Mouse (Mus musculus) forebrain, postnatal 0 days (tissue): ENCODE measurements at regions not wholly inside any gene's neighbourhood (a gene's known extent, or its start where the extent isn't known, plus 50 kb on each side); places are given as distances from the start of the nearest gene placed in this dataset.
"Not testable (repeated sequence)": the region's sequence is repeated elsewhere in the genome, so short reads cannot be mapped to it uniquely, and the experiment has no call there.

Experiments used
- ATAC-seq: fragments of 200-750 bp; cut with Nextera tagmentation; 2 replicates; pipeline ENCODE4 v1.8.0; 2017; ENCODE audit warnings: mild to moderate bottlenecking, moderate library complexity
- DNase-seq: peaks from one replicate; pipeline ENCODE4 v3.0.0-alpha.2; 2015
- H3K27ac ChIP-seq: fragments of 300-500 bp; sonication (generic); 2 replicates; pipeline ENCODE4 v1.5.1; 2014; ENCODE audit warnings: low read depth, mild to moderate bottlenecking, antibody characterized with exemption, low read length, moderate library complexity, mixed read lengths
- H3K27me3 ChIP-seq: fragments of 300-500 bp; sonication (generic); 2 replicates; pipeline ENCODE4 v1.6.1; 2014; ENCODE audit warnings: mild to moderate bottlenecking, low read length, mixed read lengths; ENCODE audit not compliant: insufficient read depth
- H3K36me3 ChIP-seq: fragments of 300-500 bp; sonication (generic); 2 replicates; pipeline ENCODE4 v1.6.1; 2014; ENCODE audit warnings: mild to moderate bottlenecking, moderate library complexity; ENCODE audit not compliant: insufficient read depth
- H3K4me1 ChIP-seq: fragments of 300-500 bp; sonication (generic); 2 replicates; pipeline ENCODE4 v1.6.1; 2014; ENCODE audit warnings: antibody characterized with exemption; ENCODE audit not compliant: insufficient read depth
- H3K4me2 ChIP-seq: fragments of 300-500 bp; sonication (generic); 2 replicates; pipeline ENCODE4 v1.6.1; 2014; ENCODE audit warnings: low read depth, mild to moderate bottlenecking, moderate library complexity
- H3K4me3 ChIP-seq: fragments of 300-500 bp; sonication (generic); 2 replicates; pipeline ENCODE4 v1.5.1; 2014; ENCODE audit warnings: low read depth, low read length, mixed read lengths
- H3K9ac ChIP-seq: fragments of 300-500 bp; sonication (generic); 2 replicates; pipeline ENCODE4 v1.6.1; 2014; ENCODE audit warnings: mild to moderate bottlenecking
- H3K9me3 ChIP-seq: fragments of 300-500 bp; sonication (generic); 2 replicates; pipeline ENCODE4 v1.6.1; 2016; ENCODE audit warnings: low read length
- CTCF ChIP-seq: sonication (generic); IDR thresholded peaks from 2 replicates; pipeline ENCODE4 v1.5.1; 2016; ENCODE audit warnings: antibody characterized with exemption, control low read depth, low read depth
- WGBS: fragments of 180-500 bp; shearing (Covaris S2); extraction: QIAGEN DNeasy Blood & Tissue Kit; methylation state at CpG from one replicate; pipeline ENCODE4 v1.1.7; 2014; 5-methylcytosine and 5-hydroxymethylcytosine counted together

DNA sequence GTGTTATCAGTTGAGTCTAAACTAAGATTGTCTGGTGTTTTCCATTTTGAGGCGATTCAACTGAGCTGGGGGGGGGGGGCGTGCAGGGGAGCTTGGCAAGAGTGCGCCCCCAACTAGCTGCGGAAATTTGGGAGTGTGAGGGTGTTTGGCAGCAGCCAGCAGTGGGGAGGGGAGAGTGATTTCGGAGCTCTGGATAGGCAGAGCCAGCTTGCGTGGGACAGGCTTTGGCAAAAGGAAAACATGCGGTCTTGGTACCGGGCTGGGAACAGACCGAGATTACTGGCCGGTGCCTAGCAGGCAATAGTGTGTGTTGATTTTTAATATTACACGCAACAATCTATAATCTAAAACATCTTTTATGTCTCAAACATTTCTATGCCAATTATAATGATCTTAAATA, 199.4 kb upstream of the Cdk6 start:
- WGBS, result 69% methylated on average over 11 of the region's 11 CpGs
- H3K9me3 ChIP-seq, H3K4me3 ChIP-seq, H3K9ac ChIP-seq, H3K27me3 ChIP-seq, H3K4me2 ChIP-seq, H3K4me1 ChIP-seq, DNase-seq, H3K27ac ChIP-seq, H3K36me3 ChIP-seq: not testable (repeated sequence)
- ATAC-seq, result peak; percentile 54; the same call in 1 of the 2 replicates

DNA sequence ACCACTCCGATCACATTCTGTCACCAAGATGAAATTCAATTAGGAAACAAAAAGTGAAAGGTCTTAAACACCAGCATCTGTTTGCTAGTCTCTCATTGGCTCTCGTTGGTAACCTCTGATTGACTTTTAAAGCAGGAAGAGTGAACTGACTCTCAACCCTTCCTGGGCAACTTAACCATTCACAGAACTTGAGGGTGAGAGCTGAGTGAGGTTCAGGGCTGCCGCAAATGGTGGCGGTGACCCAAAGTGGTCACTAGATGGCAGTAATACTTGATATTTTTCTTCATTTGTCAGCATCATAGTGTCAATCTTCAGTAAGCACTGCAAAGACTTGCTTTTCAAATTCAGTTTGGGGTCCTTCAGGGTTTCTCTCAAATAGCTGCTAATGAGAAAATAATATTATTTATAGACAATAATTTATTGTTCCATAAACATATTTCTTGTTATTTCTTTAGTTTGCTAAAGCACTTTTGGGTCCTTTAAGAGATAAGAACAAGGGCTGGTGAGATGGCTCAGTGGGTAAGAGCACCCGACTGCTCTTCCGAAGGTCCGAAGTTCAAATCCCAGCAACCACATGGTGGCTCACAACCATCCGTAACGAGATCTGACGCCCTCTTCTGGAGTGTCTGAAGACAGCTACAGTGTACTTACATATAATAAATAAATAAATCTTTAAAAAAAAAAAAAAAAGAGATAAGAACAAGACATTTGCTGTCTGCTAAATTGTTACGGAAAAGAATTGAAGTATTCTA, 194.6 kb upstream of the Cdk6 start:
- DNase-seq (peak; percentile 63), ATAC-seq (peak; percentile 85)
- H3K9me3 ChIP-seq, H3K4me2 ChIP-seq, H3K4me1 ChIP-seq, H3K27ac ChIP-seq, H3K9ac ChIP-seq, H3K4me3 ChIP-seq, H3K36me3 ChIP-seq, H3K27me3 ChIP-seq: not testable (repeated sequence)
- 46% methylated on average over 8 of the region's 11 CpGs for WGBS
- TF ChIP-seq CTCF, result peak; percentile 48

DNA sequence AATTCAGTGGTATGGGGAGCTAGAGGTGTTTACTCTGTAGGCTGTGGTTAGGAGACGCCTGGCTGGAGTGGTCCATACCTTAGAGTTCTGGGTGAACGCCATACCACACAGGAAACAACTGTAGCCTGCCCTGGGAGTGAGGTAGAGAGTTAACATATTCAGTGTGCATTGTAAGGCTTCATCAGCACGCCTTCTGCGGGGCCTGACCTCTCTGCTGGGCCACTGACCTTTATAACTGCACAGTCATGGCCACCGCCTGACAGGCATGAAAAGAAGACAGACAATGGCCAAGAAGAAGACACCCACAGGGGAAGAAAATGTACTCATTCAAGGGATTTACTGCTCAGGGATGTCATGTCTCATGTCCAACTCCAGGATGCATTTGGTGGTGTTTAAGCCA, 191.4 kb upstream of the Cdk6 start:
- DNase-seq, H3K4me1 ChIP-seq, H3K4me3 ChIP-seq, H3K27ac ChIP-seq, ATAC-seq, H3K9me3 ChIP-seq, H3K27me3 ChIP-seq, H3K9ac ChIP-seq, H3K36me3 ChIP-seq, H3K4me2 ChIP-seq: not testable (repeated sequence)
- WGBS, result 60% methylated on average over 5 of the region's 5 CpGs

DNA sequence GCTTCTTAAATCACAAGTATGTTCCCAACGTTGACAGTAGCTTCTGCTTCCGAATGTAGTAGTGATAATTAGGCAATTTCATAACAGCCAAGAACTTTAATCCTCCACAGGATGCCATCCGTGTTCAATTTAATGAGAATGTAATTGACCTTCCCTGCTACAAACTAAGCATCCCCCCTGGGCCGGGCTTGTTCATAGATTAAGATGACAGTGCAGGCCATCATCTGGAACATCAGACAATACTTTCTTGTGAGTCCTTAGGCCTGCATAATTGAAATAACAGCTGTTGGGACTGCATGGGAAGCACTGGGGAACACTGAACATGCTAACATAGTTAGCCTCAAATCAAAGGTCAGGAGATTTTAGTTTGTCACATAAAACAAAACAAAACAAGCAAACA, 190.5 kb upstream of the Cdk6 start:
- H3K27me3 ChIP-seq, H3K27ac ChIP-seq, ATAC-seq, H3K4me3 ChIP-seq, DNase-seq, H3K9me3 ChIP-seq, H3K36me3 ChIP-seq, H3K9ac ChIP-seq, H3K4me2 ChIP-seq, H3K4me1 ChIP-seq: not testable (repeated sequence)
- WGBS, result 15% methylated on average over 4 of the region's 4 CpGs

DNA sequence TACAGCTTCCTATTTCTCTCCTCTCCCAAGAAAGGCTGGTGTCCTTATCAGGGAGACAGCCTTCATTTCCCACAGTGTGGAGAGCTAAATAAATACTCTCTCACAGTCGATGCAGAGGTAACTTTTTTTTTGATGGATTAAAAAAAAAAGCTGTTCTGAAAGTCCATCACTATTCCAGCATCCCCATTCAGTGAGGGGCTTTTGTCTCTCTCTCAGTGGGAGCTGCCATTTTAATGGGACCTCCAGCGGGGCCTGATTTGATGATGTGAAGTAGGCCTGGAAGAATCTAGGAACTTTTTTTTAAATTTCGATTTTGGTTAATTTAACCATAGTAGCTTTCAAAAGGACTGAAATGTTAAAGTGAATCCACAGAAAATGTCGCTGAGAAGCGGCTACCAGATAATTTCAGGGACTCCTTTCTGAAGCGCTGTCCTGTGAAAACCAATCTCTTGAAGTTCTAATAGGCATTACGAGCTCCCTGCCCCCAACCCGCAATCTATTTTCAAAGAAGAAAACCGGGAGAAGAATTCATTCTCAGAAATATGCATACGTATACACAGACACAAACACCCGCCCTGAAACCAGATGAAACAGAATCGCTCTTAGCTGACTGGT, 189.6 kb upstream of the Cdk6 start:
- Histone ChIP-seq H3K4me2 (peak overlapping the region; percentile 64), H3K4me3 (peak overlapping the region; percentile 34; the same call in 1 of the 2 replicates), H3K9ac (peak overlapping the region; percentile 43)
- H3K27ac ChIP-seq, ATAC-seq, H3K36me3 ChIP-seq, H3K9me3 ChIP-seq, H3K4me1 ChIP-seq, H3K27me3 ChIP-seq: not testable (repeated sequence)
- 5% methylated on average over 11 of the region's 12 CpGs for WGBS
- peak; percentile 14 for DNase-seq

DNA sequence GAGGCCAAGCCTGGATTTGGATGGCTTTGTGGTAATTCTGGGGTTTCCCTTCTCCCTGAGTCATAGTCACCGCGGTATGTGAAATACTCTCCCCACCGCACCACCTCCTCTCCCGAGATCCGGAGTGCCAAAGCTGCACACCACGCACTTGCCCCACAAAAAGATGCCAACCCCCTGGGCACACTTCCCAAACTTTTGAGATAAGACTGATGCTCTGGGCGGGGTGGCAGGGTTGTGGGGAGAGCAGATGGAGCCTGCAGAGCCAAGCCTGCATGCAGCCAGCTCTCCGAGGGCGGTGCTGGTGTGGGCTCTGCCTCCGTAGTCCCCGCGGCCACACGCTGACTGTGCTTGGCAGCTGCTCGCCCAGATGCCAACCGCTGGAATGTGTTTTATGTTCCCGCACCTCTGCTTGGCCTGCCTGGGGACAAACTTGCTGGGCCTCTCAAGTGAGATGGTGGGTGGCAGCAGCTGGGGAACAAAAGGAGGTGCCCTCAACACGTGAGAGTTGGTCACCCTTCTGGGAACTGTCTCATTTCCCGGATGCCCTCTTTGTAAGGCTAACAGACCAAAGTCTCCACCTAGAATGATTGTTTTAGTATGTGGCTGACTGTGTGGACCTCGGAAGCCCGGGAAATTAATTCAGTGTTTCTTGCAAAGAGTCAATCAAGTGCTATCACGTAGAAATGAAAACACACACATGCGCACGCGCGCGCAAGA, 189.0 kb upstream of the Cdk6 start:
- Histone ChIP-seq H3K9ac (peak overlapping the region; percentile 43), H3K4me2 (peak overlapping the region; percentile 64), H3K4me3 (peak overlapping the region; percentile 34)
- DNase-seq, result peak; percentile 75
- H3K4me1 ChIP-seq, H3K36me3 ChIP-seq, H3K27ac ChIP-seq, H3K9me3 ChIP-seq, H3K27me3 ChIP-seq: not testable (repeated sequence)
- WGBS, result 13% methylated on average over 26 of the region's 26 CpGs
- peak; percentile 94 for ATAC-seq

DNA sequence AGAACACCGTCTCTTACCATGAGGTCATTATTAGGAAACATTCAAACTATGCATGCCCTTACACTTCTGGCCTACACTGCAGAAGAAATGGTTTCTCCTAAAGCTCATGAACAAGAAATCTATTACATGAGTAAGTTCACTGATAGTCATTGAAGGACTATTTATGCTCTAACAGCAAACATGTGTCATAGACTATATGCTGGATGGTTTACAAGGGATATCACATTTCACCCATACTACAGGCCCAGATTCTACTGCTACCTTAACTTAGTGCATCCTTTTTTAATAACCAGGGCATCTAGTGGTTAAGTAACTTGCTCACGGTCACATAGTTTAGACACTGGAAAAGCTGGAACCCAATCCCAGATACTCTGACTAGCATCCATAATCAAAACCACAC, 175.8 kb upstream of the Cdk6 start:
- H3K9me3 ChIP-seq, H3K27me3 ChIP-seq, ATAC-seq, DNase-seq, H3K4me3 ChIP-seq, H3K9ac ChIP-seq, H3K4me2 ChIP-seq, H3K27ac ChIP-seq, H3K4me1 ChIP-seq, H3K36me3 ChIP-seq: not testable (repeated sequence)
- WGBS, result 91% methylated on average over 2 of the region's 2 CpGs

DNA sequence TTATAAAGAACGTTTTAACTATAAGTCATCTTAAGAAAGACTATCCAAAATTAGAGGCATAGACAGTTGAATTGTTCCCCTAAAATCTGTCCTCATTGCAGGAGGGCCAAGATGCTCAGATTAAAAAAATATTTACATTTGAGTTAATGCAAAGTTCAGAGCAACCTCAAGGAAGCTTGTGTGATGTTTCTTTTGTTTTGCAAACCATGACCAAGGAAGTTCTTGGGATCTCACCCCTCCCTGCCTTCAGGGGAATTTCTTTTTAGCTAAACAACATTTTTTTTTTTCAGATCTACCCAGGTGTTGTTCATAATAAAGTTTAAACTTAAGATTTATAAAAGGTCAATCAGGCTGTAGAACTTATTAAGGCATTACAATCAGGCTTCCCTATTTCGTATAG, 174.8 kb upstream of the Cdk6 start:
- not testable (repeated sequence) for H3K27me3 ChIP-seq, H3K9me3 ChIP-seq, H3K4me3 ChIP-seq, DNase-seq, H3K36me3 ChIP-seq, H3K4me1 ChIP-seq, H3K27ac ChIP-seq, ATAC-seq, H3K4me2 ChIP-seq, H3K9ac ChIP-seq
- WGBS, result 83% methylated on average over 2 of the region's 2 CpGs

DNA sequence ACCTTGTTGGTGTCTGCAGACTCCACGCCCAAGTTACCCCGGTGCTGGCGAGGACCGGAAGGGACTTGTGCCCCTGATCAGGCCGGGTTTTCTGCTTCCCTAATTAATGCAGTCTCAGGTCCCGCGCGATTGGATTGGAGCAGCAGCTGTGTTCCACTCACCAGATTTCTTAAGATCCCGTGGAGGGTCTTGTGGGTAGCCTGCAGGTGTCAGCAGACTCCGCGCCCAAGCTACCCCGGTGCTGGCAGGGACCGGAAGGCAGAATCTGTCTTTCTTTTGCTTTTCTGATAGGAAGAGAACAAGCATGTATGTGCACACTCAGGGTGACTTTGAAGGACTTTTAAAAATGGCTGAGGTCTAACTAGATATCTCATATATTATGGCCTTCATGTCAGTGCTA, 147.7 kb upstream of the Cdk6 start:
- H3K27me3 ChIP-seq, ATAC-seq, H3K4me3 ChIP-seq, H3K9ac ChIP-seq, H3K27ac ChIP-seq, DNase-seq, H3K36me3 ChIP-seq, H3K4me1 ChIP-seq, H3K4me2 ChIP-seq, H3K9me3 ChIP-seq: not testable (repeated sequence)
- WGBS, result 87% methylated on average over 13 of the region's 13 CpGs
